Mouse (Mus musculus) kidney, adult 18-20 months (tissue): ENCODE results near the gene T.
A peak's percentile ranks its signal among the peaks of the same experiment; 100 is the strongest.
"Not testable (repeated sequence)": the region's sequence is repeated elsewhere in the genome, so short reads cannot be mapped to it uniquely, and the experiment has no call there.

Experiments used
- DNase-seq: peaks from one replicate; pipeline ENCODE4 v3.0.0; 2021

The T gene

GRCm38 (mm10) chr17:8433978-8434960 lies at the start of gene T:
TSS of gene T (plus strand) at chr17:8434423.
- DNase-seq = no peak

GRCm38 (mm10) chr17:8385441-8385840 lies 48.8 kb upstream of the T start:
- DNase-seq = no peak

- peak; percentile 42 for DNase-seq
Measured at GRCm38 (mm10) chr17:8388463-8388862, 45.8 kb upstream of the T start.

GRCm38 (mm10) chr17:8388990-8389789 lies 45.0 kb upstream of the T start:
- no peak for DNase-seq

GRCm38 (mm10) chr17:8389790-8390095 lies 44.5 kb upstream of the T start:
- DNase-seq = no peak

- DNase-seq = no peak
Measured at GRCm38 (mm10) chr17:8390487-8390886, 43.7 kb upstream of the T start.

GRCm38 (mm10) chr17:8396371-8396770 lies 37.9 kb upstream of the T start:
- DNase-seq = no peak

- DNase-seq = no peak
Measured at GRCm38 (mm10) chr17:8397946-8398345, 36.3 kb upstream of the T start.

- not testable (repeated sequence) for DNase-seq
Measured at GRCm38 (mm10) chr17:8403932-8404331, 30.3 kb upstream of the T start.

- no peak for DNase-seq
Measured at GRCm38 (mm10) chr17:8406285-8406684, 27.9 kb upstream of the T start.

GRCm38 (mm10) chr17:8408002-8408401 lies 26.2 kb upstream of the T start:
- not testable (repeated sequence) for DNase-seq

- DNase-seq = no peak
Measured at GRCm38 (mm10) chr17:8408589-8409295, 25.5 kb upstream of the T start.

GRCm38 (mm10) chr17:8410330-8410729 lies 23.9 kb upstream of the T start:
- DNase-seq = no peak

- peak; percentile 34 for DNase-seq
Measured at GRCm38 (mm10) chr17:8413656-8414055, 20.6 kb upstream of the T start.

GRCm38 (mm10) chr17:8415533-8415932 lies 18.7 kb upstream of the T start:
- DNase-seq = no peak

GRCm38 (mm10) chr17:8416865-8417264 lies 17.4 kb upstream of the T start:
- no peak for DNase-seq

GRCm38 (mm10) chr17:8420739-8421138 lies 13.5 kb upstream of the T start:
- DNase-seq = peak; percentile 16

- no peak for DNase-seq
Measured at GRCm38 (mm10) chr17:8421517-8421916, 12.7 kb upstream of the T start.

GRCm38 (mm10) chr17:8423283-8423682 lies 10.9 kb upstream of the T start:
- DNase-seq = peak; percentile 54

- no peak for DNase-seq
Measured at GRCm38 (mm10) chr17:8429436-8429835, 4.8 kb upstream of the T start.

- no peak for DNase-seq
Measured at GRCm38 (mm10) chr17:8429896-8430295, 4.3 kb upstream of the T start.

- no peak for DNase-seq
Measured at GRCm38 (mm10) chr17:8432179-8432800, 1.9 kb upstream of the T start.
